Comparison of ENCODE assay signal across 8 mouse cellular contexts in the genomic region with DNA sequence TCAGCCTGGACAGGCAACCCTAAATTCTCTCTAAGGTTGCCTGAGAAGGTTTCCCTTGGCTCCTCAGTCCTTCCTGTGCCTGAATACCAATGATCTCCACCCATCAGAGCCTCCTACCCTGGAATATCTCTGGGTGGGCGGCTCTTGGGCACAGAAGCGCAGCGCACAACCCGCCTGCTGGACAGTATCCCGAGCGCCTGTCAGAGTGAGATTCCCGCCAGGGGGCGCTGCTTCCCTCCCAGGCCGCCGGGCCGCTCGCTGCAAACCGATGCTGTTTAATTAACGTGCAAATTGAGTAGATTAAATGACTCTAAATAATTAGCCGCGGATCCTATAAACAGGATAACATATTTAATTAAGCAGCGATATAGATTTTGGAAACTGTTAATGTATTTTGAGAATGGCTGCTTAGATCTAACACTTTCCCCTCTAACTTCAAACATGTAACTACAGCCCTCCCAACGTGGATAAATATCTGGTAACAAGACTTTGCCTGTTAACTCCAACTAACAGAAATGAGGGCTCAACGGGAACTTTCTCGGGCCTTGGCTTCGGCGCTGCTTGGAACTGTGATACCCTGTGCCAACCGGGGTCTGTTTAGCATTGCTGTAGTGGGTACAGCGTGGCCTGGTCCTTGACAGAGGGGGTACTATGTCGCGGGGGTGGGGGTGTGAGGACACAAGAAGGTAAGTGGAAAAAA. TPM values are rescaled to one million over a fixed set of nuclear protein-coding genes. Genes with fewer than 3 reads are reported as not detected.
DNase-seq lines count a peak whose midpoint lies in the region; ATAC-seq lines count a peak whose summit lies in the region.

No protein-coding gene starts in this region.

- peak; percentile 77 for ATAC-seq in common myeloid progenitor, adult 5-6 weeks (replicated peaks; ENCODE audit: low read depth, poor library complexity, severe bottlenecking)

- DNase-seq in A20 (ENCODE audit: low read depth, low spot score) (peak; percentile 51), R1 (ENCODE audit: low read depth, low spot score) (peak; percentile 60)
- peak; percentile 85 to 90 for DNase-seq in heart, postnatal 14 days
- DNase-seq in layer of hippocampus, adult 18-20 months (ENCODE audit: low spot score in 2 of 2) = peak; percentile 28 to 74
- peak; percentile 44 for DNase-seq in lung, postnatal 25 days (ENCODE audit: low spot score)
- peak; percentile 64 for DNase-seq in retina, postnatal 7 days (ENCODE audit: low read depth, low spot score)
- no peak for DNase-seq in yolk sac, embryonic 10.5 days (ENCODE audit: low spot score)

- intact Hi-C loops in heart, postnatal 14 days (cut with DNase I) = loop anchor here (1.0 to 5.0 kb wide), 2 partner anchors 132 to 216 kb away; no protein-coding TSS in a partner anchor

RNA-seq across cellular contexts. Expression of a gene that starts 6.9 kb away (rescaled TPM):
- not detected in 2 replicates for total RNA-seq in common myeloid progenitor, adult 5-6 weeks (2017)
- not detected for total RNA-seq in heart, postnatal 14 days (2021)
- total RNA-seq in layer of hippocampus, adult 18-20 months (2021) = under 1 TPM in 1 of 2 experiments, not detected in 1; 0.15 TPM

RNA-seq across cellular contexts. Expression of a gene that starts 52.0 kb away (rescaled TPM):
- total RNA-seq in common myeloid progenitor, adult 5-6 weeks (2017) = 12.5 and 24.4 TPM in 2 replicates
- 10 to 100 TPM; 16.4 to 16.5 TPM for total RNA-seq in heart, postnatal 14 days (2021)
- total RNA-seq in layer of hippocampus, adult 18-20 months (2021) = 10 to 100 TPM; 50.4 to 51.6 TPM
